Mouse (Mus musculus) 416B (cell line): ENCODE results near the gene Ddit4.
A peak's percentile ranks its signal among the peaks of the same experiment; 100 is the strongest.
"Not testable (repeated sequence)": the region's sequence is repeated elsewhere in the genome, so short reads cannot be mapped to it uniquely, and the experiment has no call there.

Source experiments
- DNase-seq: peaks from one replicate; pipeline ENCODE4 v3.0.0; 2011; ENCODE audit warnings: low read depth

Gene Ddit4

GRCm38 (mm10) chr10:59951211-59952151 is at the start of gene Ddit4:
Ddit4 (minus strand) TSS chr10:59951834.
- peak; percentile 99 for DNase-seq

- no peak for DNase-seq
Observed at GRCm38 (mm10) chr10:59999057-59999456, 47.4 kb upstream of the Ddit4 start.

DNA sequence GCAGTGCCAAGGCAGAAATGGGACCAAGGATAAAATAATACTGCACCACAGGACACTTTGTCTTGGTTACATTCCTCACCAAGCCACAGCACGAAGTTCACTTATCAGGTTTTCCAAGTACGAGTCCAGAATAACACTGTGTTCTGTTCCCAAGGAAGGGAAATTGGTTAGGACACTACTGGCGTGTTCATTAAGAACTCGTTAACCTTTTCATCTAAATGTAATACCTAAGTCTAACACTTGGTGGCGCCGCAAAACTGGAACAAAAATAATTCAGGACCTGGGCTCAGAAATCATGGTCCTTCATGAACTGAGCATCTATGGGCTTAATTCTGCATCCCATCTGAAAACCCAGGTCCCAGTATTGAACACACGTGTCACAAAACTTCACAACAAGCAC is 46.0 kb upstream of the Ddit4 start:
- DNase-seq = peak; percentile 78

DNA sequence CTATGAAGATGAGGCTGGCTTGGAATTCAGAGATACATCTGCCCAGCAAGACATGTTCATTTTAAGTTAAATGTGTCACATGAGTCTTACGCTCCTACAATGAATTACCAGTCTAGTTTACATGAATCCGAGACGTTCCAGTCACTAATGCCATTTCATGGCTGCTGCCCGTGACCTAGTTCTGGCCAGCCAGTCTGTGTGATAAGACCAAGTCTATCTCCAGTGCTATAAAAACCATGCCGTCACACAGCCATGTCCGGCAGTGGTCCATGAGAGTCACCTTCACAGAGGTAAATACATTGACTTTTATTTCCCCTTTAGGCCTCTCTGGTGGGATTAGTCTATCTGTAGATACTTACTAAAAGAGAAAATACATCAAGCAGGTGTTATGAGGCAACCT is 44.3 kb upstream of the Ddit4 start:
- DNase-seq = no peak

- not testable (repeated sequence) for DNase-seq
Observed at GRCm38 (mm10) chr10:59993813-59994212, 42.2 kb upstream of the Ddit4 start.

DNA sequence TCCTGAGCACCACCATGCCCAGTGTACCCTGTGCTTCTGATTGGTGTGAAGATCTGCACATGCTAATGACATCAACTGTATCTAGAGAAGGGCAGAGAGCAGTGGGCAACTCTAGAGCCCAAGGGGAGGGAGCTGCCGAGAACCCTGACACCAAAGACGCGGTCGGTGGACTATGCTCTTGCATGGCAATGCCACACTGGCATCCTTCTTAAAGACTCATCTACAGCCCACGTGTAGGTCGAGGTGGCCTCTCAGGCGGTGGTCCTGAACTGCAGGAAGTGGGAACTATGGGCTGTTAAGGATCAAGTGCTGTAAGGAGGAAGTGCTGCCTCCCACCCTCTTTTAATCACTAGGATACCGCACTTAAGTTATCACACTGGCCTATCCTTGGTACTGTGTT is 40.4 kb upstream of the Ddit4 start:
- no peak for DNase-seq

DNA sequence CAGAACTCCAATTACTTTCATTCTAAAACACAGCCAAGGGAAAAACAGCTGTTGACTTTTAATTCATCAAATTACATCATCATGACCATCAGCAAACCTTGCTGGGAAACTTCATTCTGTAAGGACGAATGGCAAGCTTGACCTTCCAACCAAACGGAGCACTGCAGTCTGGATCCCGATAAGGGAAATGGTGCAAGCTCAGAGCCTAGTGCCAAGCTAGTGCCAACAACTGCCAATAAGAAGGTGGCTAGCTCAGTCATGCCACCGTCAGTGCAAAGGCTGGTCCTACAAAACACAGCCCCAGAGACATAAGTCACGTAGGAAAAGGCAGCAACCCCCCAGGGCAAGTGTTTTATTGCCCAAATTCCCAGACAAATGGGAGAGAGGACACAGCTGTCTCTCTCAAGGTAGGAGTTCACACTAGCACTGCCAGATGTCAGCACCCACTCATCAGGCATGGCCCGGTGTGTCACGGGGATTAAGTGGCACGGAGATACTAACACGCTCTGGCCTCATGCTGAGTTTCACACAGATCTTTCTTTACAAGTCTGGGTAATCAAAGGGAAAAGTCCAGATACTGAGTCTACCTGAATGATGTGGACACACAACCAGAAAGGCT is 39.7 kb upstream of the Ddit4 start:
- DNase-seq = no peak

DNA sequence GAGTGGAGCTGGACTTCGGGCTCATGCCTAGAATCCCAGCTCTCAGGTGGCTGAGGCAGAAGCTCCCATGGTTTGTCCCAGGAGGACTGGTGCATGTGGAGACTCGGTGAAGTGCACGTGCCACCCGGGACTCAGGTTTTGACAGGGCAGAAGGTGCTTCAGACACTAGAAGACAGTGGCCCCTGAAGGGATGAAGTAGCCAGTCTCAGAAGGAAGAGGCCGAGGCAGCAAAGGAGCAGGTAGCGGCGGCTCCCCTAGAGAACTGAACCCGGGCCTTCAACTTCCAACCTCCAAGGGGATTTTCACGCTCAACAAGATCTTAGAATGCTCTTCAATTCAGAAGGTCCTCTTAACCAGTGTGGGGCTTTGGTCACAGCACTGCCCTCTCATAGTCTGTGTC is 38.8 kb upstream of the Ddit4 start:
- no peak for DNase-seq

GRCm38 (mm10) chr10:59988036-59988435 is 36.4 kb upstream of the Ddit4 start:
- no peak for DNase-seq

DNA sequence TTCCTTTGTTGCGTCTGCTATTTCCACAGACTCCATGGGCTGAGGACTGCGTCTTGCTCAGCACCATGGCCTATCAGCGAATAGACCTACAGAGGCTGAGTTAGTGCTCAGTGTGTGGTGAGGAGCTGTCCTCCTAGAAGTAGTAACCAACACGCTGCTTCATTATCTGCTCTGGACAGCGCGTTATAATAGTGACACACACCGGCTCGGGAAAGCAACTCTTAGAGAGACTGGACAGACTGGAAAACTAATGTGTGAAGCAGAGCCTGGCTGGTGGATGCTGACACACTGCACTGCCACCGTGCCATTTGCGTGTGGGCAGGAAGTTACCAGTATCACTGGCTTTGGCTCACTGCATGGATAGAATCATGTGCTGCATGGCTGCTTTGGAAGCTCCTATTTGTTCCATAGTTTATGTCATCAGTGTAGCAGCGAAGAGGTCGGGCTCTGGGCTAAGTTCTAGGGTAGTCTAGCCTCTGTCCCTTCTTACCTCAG is 30.8 kb upstream of the Ddit4 start:
- DNase-seq = no peak

DNA sequence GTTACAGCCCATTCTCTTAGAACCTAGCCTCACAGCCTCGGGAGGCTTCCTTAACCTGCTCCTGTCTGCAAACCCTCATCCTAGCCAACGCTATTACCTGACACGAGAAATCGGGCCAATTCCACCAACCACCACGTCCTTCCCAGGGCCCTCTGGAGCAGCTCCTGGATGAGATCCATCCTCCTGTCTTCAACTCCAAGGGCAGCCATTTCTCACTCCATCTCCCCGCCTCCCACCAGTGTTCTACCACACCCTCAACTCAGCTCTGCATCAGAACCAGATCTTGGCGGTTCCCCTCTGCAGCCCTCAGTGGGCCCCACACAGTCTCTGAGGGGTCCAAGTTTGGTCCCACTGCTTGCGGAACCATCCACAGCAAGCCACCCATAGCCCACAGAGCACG is 30.2 kb upstream of the Ddit4 start:
- no peak for DNase-seq

DNA sequence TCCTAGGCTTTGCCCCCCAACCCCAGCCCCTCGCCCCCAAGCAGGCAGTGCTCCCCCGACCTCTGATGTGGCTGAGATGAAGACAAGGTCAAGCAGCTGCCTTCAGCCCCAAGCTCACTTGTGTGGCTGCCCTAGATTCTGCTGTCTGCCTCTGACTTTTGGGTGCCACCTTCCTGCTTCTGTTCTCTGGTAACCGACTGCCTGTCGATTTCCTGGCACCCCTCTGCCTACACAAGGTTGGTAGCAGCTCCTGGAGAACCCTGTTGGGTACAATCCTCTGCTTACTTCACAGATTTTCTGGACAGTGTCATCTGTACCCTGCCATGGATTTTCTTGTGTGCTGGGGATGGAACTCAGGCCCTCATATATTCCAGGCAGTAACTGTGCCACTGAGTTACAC is 29.7 kb upstream of the Ddit4 start:
- DNase-seq = no peak

DNA sequence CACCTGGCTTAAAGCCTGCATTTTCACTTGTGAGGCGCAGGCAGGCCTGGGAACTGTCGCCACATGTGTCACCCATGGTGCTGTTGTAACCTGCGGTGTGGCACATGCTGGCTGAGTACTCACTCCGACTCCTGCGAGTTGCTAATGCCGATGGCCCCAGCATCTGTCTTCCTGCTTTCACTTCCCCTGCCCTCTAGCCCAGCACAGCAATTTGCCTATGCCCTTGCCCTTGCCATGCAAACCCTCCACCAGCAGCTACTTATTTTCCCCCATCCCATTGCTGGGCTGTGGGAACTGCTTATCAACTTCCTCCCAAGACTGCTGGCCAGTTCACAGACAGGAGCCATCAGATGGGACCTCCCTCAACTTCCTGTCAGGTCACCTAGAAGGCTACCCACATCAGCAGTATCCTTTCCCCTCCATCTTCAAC is 29.2 kb upstream of the Ddit4 start:
- DNase-seq = peak; percentile 95

GRCm38 (mm10) chr10:59978873-59979743 is 27.5 kb upstream of the Ddit4 start:
- no peak for DNase-seq

DNA sequence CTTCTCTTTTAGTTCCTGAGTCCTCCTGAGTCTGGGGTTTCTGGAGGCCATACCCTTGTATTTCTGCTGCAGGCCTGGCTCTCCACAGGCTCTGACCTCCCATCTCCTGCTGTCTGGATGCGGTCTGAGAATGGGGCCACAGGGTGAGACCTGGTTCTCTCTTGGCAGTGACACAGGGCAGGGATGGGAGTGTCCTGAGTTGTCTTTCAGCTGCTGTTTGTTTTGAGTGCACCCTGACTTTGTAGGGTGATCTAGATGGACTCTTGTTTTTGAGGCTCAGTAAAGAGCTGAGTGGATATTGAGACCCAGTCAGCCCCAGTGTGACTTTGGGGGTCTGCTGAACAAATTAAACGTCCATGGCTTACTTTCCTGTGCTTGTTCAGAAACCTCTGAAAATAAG is 26.8 kb upstream of the Ddit4 start:
- DNase-seq = no peak

DNA sequence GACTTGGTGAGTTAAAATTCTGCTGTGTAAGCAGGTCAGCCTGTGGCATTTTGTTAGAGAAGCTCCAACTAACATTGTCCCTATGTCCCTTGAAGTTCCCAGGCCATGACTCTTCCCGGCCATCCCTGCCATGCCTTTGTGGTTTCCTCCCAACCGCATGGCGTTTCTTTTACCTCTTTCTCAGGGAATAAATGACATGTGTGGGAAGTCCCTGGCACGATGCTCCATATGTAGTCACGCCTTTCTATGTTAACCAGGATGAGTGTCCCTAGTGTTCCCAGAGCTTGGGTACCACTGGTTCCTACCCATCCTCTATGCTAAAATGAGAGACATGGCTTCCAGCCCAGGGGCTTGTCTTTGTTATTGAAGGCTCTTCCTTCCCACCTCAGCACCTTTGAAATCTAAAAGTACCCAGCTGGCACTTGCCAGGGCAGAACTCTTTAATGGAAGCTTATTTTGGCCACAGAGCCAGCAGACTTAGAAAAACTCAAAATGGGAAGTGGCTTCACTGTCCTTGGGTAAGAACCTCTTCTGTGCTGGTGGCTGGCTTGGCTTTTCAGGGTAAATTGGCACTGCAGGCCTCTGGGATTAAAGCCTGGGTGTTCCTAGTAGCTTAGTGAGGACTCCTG is 26.2 kb upstream of the Ddit4 start:
- DNase-seq = peak; percentile 41

GRCm38 (mm10) chr10:59977141-59977540 is 25.5 kb upstream of the Ddit4 start:
- no peak for DNase-seq

- DNase-seq = peak; percentile 72
Observed at GRCm38 (mm10) chr10:59974786-59975185, 23.2 kb upstream of the Ddit4 start.

GRCm38 (mm10) chr10:59974191-59974664 is 22.6 kb upstream of the Ddit4 start:
- DNase-seq = peak; percentile 86

DNA sequence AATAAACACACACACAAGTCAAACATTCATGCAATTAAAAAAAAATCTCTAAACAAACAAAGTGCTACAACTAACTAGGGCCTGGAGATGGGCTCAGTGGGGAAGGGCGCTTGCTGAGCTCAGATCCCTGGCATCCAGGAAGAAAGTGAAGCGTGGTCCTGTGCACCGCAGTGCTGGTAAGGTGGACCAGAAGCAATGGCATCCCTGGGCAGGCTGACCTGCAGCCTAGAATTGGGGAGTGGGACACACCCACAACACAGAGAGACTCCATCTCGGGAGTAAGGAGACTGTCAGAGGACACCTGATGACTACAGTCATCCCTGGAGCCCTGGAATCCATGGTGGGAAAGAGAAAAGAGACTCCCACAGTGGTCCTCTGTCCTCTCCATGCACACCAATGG is 21.8 kb upstream of the Ddit4 start:
- no peak for DNase-seq

DNA sequence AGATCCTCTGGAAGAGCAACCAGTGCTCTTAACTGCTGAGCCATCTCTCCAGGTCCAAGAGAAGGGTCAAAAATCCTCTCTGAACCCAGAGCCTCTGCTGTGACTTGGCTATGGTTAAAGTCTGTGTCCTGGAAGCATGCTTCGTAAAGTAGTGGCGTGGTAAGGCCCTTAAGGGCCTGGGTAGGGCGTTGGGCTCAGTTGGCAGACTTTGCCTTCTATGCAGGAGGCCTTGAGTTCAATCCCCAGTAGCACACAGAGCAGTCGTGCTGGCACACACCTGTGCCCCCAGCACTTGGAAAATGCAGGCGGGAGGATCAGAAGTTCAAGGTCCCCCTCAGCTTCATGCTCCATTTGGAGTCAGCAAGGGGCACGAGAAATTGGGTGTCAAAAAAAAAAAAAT is 21.4 kb upstream of the Ddit4 start:
- no peak for DNase-seq

DNA sequence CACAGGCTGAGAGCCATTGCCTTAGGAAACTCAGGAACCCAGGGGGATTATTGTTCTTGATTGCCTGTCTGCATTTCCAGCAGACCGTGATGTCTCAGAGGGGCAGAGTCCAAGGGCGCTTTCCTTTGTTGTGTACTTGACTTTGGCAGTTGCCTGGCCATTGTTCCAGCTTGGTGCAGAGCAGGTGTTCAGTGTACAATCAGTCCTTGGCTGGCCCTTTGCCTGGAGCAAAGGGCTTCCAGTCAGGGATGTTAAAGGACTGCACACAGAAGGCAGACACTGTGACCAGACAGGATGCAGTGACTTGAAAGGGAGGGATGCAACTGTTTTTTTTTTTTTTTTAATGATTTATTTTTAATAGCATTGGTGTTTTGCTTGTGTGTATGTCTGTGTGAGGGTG is 20.9 kb upstream of the Ddit4 start:
- DNase-seq = no peak
